Mouse (Mus musculus) olfactory bulb, adult 2 months (tissue): ENCODE measurements around the gene Adcy6. TPM values are rescaled to one million over a fixed set of nuclear protein-coding genes. Genes with fewer than 3 reads are reported as not detected.
A peak's percentile ranks its signal among the peaks of the same experiment; 100 is the strongest.

Experiments
- H3K27ac ChIP-seq: fragments of 200-500 bp; 2 replicates; pipeline ENCODE4 v1.5.1; 2012; ENCODE audit warnings: low read depth, low read length; ENCODE audit not compliant: insufficient read depth
- H3K4me1 ChIP-seq: fragments of 200-500 bp; 2 replicates; pipeline ENCODE4 v1.6.1; 2012; ENCODE audit warnings: low read length; ENCODE audit not compliant: control insufficient read depth, insufficient read depth
- H3K4me3 ChIP-seq: fragments of 200-500 bp; 2 replicates; pipeline ENCODE4 v1.5.1; 2012; ENCODE audit warnings: mild to moderate bottlenecking, low read depth, low read length, moderate library complexity; ENCODE audit not compliant: insufficient read depth
- CTCF ChIP-seq: fragments of 200-500 bp; IDR thresholded peaks from 2 replicates; pipeline ENCODE4 v1.5.1; 2012; ENCODE audit warnings: low read depth, mild to moderate bottlenecking, low read length, moderate library complexity; ENCODE audit not compliant: insufficient read depth
- POLR2A ChIP-seq: fragments of 200-500 bp; IDR thresholded peaks from 2 replicates; pipeline ENCODE4 v1.6.1; 2012; ENCODE audit warnings: mild to moderate bottlenecking, low read depth, low read length, moderate library complexity; ENCODE audit not compliant: insufficient read depth
- WGBS: fragments of 180-500 bp; shearing (Covaris S2); methylation state at CpG from one replicate; pipeline ENCODE4 v1.1.7; 2018; 5-methylcytosine and 5-hydroxymethylcytosine counted together
- polyA plus RNA-seq: library from polyadenylated mRNA; stranded (reverse); fragments of >200 nt; gene quantifications from 2 replicates; pipeline ENCODE4 v1.2.4, GENCODE M21; 2012; ENCODE audit warnings: low replicate concordance; ENCODE audit not compliant: missing spikeins, insufficient read depth, insufficient read length

Adcy6 gene
- polyA plus RNA-seq, 1 experiment = not detected

GRCm38 (mm10) chr15:98631493-98631892 lies 21.6 kb upstream of the Adcy6 start:
- no peak overlapping the region for H3K27ac ChIP-seq
- WGBS = 2% methylated on average over 18 of the region's 18 CpGs
- H3K4me1 ChIP-seq = peaks cover 52% of the 10 kb centered on the region
- H3K4me3 ChIP-seq = peak overlapping the region; percentile 72
- peak; percentile 94 for TF ChIP-seq CTCF
- no peak for TF ChIP-seq POLR2A

DNA sequence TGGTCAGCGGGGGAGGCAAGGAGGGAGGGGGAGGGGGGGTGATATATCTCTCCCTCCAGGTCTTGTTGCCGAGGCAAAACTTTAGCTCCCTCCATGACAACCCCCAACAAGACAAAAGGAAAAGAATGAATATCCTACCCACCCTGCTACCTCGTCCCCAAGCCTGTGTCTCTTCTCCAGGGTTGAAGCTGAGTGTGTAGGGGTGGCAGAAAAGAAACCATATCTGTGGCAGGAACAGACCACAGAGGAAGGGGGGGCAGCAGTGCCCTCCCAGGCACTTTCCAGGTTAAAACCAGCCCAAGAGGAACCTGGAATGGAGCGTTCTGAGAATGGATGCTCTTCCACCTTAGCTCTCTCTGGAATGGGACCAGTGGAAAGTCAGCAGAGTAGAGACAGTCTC lies 20.7 kb upstream of the Adcy6 start, which contains the start of gene Cacnb3:
Gene Cacnb3 (plus strand): TSS at position 301 of the 400 bp plus-strand sequence.
- Histone ChIP-seq H3K27ac (no peak within 1 kb of the TSS), H3K4me1 (peaks cover 46% of the 10 kb centered on the region), H3K4me3 (peak within 1 kb of the TSS; percentile 72)
- no peak for TF ChIP-seq CTCF
- TF ChIP-seq POLR2A = no peak
- 50% methylated on average over 4 of the region's 4 CpGs for WGBS

DNA sequence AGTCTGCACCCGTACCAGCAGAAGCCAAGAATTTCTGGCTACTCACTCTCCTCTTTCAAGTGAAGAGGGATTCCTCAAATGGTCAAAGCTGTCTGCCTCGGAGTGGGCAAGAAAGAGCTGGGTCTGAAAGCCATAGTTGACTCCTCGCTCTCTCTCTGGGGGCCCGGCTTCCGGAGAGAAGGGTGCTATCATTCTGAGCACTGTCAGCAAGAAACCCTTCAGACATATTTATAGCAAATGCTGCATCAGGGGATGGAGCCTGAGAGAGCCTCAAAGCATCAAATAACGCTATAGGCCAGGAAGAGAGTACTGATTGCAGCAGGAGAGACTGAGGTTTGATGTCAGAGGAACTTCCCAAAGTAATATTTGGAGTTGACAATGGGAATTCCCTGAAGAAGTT lies 19.6 kb upstream of the Adcy6 start:
- H3K27ac ChIP-seq = no peak overlapping the region

DNA sequence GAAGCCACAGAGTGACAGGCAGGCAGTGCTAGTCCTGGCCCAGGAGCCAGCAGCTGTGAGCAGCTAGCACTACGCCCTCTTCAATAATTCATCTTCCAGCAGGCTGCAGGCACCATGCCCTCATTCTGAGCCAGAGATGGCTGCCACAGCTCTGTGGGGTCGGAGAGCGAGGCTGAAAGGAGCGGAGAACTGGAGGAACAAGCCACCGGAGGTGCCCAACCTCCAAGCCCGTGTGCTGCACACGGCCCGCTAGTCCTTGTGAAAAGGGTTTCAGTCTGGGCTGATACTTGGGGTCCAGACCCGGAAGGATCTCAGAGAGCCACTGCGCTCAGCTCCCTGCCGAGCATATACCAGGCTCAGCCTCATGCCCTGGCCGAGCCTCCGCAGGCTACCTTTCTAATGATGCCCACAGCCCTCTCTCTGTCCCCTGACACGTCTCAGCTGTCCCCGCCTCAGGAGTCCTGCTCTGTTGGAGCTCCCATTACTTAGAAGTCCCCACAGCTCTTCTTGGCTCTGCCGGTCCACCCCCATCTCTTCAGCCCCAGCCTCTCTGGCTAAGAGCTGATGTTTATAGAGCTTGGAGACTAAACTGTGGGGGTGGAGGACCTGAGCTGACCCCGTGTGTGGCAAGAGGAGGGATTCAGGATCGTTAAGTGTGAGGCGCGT lies 18.8 kb upstream of the Adcy6 start:
- 0 out of 2 replicates have a peak overlapping the region, but pooled peaks have one; percentile 8 for H3K4me3 ChIP-seq
- peaks cover 43% of the 10 kb centered on the region for H3K4me1 ChIP-seq
- no peak overlapping the region for H3K27ac ChIP-seq
- 11% methylated on average over 20 of the region's 20 CpGs for WGBS
- no peak for TF ChIP-seq CTCF
- TF ChIP-seq POLR2A = no peak

More for the DNA sequence above, 19.6 kb upstream of the Adcy6 start:
- Histone ChIP-seq H3K4me3 (no peak overlapping the region), H3K4me1 (peaks cover 46% of the 10 kb centered on the region)
- no peak for TF ChIP-seq CTCF
- TF ChIP-seq POLR2A = no peak
- WGBS = 56% methylated on average over 6 of the region's 6 CpGs

GRCm38 (mm10) chr15:98626487-98627212 lies 16.8 kb upstream of the Adcy6 start:
- WGBS = 76% methylated on average over 7 of the region's 7 CpGs
- H3K4me1 ChIP-seq = peaks cover 27% of the 10 kb centered on the region
- TF ChIP-seq CTCF (no peak), POLR2A (no peak)

GRCm38 (mm10) chr15:98626078-98626477 lies 16.2 kb upstream of the Adcy6 start:
- TF ChIP-seq CTCF = no peak
- TF ChIP-seq POLR2A = no peak
- Histone ChIP-seq H3K4me3 (no peak overlapping the region), H3K27ac (no peak overlapping the region), H3K4me1 (peaks cover 22% of the 10 kb centered on the region)
- WGBS = 32% methylated on average over 8 of the region's 8 CpGs

More at GRCm38 (mm10) chr15:98626487-98627212, 16.8 kb upstream of the Adcy6 start:
- H3K4me3 ChIP-seq = no peak overlapping the region
- no peak overlapping the region for H3K27ac ChIP-seq

DNA sequence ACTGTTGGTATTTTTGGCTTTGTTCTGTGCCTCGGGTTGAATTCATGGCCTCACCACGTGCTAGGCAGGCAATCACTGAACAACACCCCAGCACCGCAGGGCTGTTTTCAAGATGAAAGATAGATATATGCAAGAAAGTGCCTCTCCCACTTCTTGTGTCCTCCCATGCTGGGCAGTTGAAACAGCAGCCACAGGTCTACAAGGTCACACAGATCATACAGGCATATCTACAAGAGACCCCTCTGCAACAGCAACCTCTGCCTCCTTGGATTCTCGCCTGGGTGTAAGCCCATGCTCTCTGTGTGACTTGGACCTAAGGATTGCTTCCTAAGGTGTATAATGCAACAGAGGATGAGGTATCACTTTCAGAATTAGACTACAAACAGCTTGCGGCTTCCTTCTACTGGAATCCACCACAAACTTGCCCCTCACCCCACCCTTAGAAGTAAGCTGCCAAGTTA lies 13.5 kb upstream of the Adcy6 start:
- no peak overlapping the region for H3K27ac ChIP-seq
- H3K4me1 ChIP-seq = peaks cover 9% of the 10 kb centered on the region
- WGBS = 55% methylated on average over 5 of the region's 5 CpGs
- no peak for TF ChIP-seq CTCF
- TF ChIP-seq POLR2A = no peak
- H3K4me3 ChIP-seq = no peak overlapping the region

- peaks cover 4% of the 10 kb centered on the region; the same call in 1 of the 2 replicates for H3K4me1 ChIP-seq
- H3K27ac ChIP-seq = no peak overlapping the region
- H3K4me3 ChIP-seq = no peak overlapping the region
- WGBS = 26% methylated on average over 6 of the region's 6 CpGs
- TF ChIP-seq POLR2A (no peak), CTCF (no peak)
Measured at GRCm38 (mm10) chr15:98622721-98623120, 12.8 kb upstream of the Adcy6 start.

GRCm38 (mm10) chr15:98622199-98622598 lies 12.3 kb upstream of the Adcy6 start:
- 17% methylated on average over 7 of the region's 7 CpGs for WGBS
- TF ChIP-seq CTCF = no peak
- no peak for TF ChIP-seq POLR2A
- peaks cover 4% of the 10 kb centered on the region; the same call in 1 of the 2 replicates for H3K4me1 ChIP-seq
- no peak overlapping the region for H3K27ac ChIP-seq
- H3K4me3 ChIP-seq = no peak overlapping the region
